Mouse (Mus musculus) lung, embryonic 14.5 days (tissue): ENCODE data around the gene Ppp1r3g. TPM values are rescaled to one million over a fixed set of nuclear protein-coding genes. Genes with fewer than 3 reads are reported as not detected.

Experiments used
- ATAC-seq: fragments of 200-750 bp; cut with Nextera tagmentation; 2 replicates; pipeline ENCODE4 v1.8.0; 2017; ENCODE audit warnings: mild to moderate bottlenecking, moderate TSS enrichment, moderate library complexity; ENCODE audit not compliant: insufficient read depth
- DNase-seq: peaks from one replicate; pipeline ENCODE4 v3.0.0-alpha.2; 2015
- H3K27ac ChIP-seq: fragments of 300-500 bp; sonication (generic); 2 replicates; pipeline ENCODE4 v1.5.1; 2014; ENCODE audit warnings: low read depth, mild to moderate bottlenecking, moderate library complexity
- H3K27me3 ChIP-seq: fragments of 300-500 bp; sonication (generic); 2 replicates; pipeline ENCODE4 v1.6.1; 2014; ENCODE audit warnings: low read length, control low read depth; ENCODE audit not compliant: insufficient read depth
- H3K36me3 ChIP-seq: fragments of 300-500 bp; sonication (generic); 2 replicates; pipeline ENCODE4 v1.6.1; 2014; ENCODE audit warnings: control low read depth; ENCODE audit not compliant: insufficient read depth
- H3K4me1 ChIP-seq: fragments of 300-500 bp; sonication (generic); 2 replicates; pipeline ENCODE4 v1.6.1; 2014; ENCODE audit warnings: antibody characterized with exemption, control low read depth; ENCODE audit not compliant: insufficient read depth
- H3K4me2 ChIP-seq: fragments of 300-500 bp; sonication (generic); 2 replicates; pipeline ENCODE4 v1.6.1; 2014; ENCODE audit warnings: mild to moderate bottlenecking
- H3K4me3 ChIP-seq: fragments of 300-500 bp; sonication (generic); 2 replicates; pipeline ENCODE4 v1.5.1; 2014; ENCODE audit warnings: low read depth, low read length
- H3K9ac ChIP-seq: fragments of 300-500 bp; sonication (generic); 2 replicates; pipeline ENCODE4 v1.6.1; 2014
- H3K9me3 ChIP-seq: fragments of 300-500 bp; sonication (generic); 2 replicates; pipeline ENCODE4 v1.6.1; 2016; ENCODE audit warnings: low read depth, low read length, control low read depth
- CTCF ChIP-seq: IDR thresholded peaks from 2 replicates; pipeline ENCODE4 v1.5.1; 2016; ENCODE audit warnings: antibody characterized with exemption, low read depth
- WGBS: fragments of 180-500 bp; shearing (Covaris S2); extraction: QIAGEN DNeasy Blood & Tissue Kit; methylation state at CpG from one replicate; pipeline ENCODE4 v1.1.7; 2014; 5-methylcytosine and 5-hydroxymethylcytosine counted together
- polyA plus RNA-seq: library from polyadenylated mRNA; unstranded; fragments of >200 nt; fragmentation: Nextera tagmentation; extraction: Ambion mirVana; gene quantifications from 2 replicates; pipeline ENCODE4 v1.2.1, GENCODE M21; 2014

The Ppp1r3g gene
- polyA plus RNA-seq, 1 experiment from 2014 or later: 0.86 TPM

DNA sequence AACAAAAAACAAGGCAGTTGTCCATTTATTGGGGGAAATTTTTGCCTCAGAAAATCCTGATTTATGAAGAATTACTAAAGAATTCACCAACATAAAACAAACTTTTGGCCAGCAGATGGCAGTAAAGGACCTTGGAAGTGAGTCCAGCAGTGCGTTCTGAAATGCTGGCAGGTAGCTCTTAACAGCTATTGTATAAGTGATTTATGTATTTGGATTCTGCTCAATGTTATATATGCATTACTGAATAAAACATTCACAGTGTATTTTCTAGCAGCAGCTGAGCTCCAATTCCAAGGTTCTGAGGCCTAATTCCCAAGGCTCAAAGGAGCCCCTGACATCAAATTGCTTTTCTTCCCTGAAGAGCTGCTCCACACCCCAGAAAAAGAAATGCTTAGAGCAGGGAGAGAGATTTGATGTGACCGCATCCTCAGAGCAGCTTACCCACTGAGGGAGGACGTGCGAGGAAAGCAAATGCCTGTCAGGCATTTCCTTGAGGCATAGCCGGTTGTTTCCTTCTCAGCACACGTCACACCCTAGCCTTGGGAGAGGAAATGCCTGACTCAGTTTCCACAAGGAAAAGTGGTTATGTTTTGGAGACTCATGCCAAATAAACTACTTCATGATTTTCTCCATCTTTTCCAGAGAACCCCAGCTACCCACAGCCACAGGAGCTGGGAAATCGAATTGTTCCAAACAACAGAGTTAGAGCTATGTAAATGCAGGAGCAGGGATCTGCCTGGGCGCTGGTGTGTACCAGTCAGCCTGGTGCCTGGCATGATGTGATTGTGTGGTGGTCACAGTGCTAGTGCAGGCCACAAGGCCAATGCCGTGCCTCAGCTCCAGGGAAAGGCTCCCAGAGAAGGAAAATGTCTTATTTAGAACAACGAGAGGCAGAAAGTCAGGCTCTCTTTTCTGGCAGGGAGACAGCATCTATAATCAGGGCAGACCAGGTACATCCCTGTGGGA lies 61.0 kb downstream of the Ppp1r3g start:
- no peak overlapping the region for H3K4me2 ChIP-seq
- H3K9me3 ChIP-seq: no peaks in the 10 kb centered on the region
- WGBS: 59% methylated on average over 10 of the region's 10 CpGs
- peak; percentile 72 for TF ChIP-seq CTCF
- H3K27ac ChIP-seq: no peak overlapping the region
- H3K36me3 ChIP-seq: no peaks in the 10 kb centered on the region
- H3K4me1 ChIP-seq: no peaks in the 10 kb centered on the region
- no peak overlapping the region for H3K4me3 ChIP-seq
- DNase-seq (peak; percentile 97), ATAC-seq (no peak)
- H3K9ac ChIP-seq: no peak overlapping the region
- H3K27me3 ChIP-seq: no peaks in the 10 kb centered on the region

Other genes starting within 250 kb of the Ppp1r3g start
- gene Rpp40, start 52.5 kb upstream of the Ppp1r3g start, polyA plus RNA-seq: 20.2 and 24.7 TPM in 2 replicates
- gene Fars2, start 158.6 kb downstream of the Ppp1r3g start, polyA plus RNA-seq: 29.3 and 34.3 TPM in 2 replicates
- gene Lyrm4, start 158.7 kb downstream of the Ppp1r3g start, polyA plus RNA-seq: 25.9 and 26.2 TPM in 2 replicates